Comparison of ENCODE assay signal across 22 mouse cellular contexts in genomic region chr2:66478395-66478794, GRCm38 (mm10). TPM values are rescaled to one million over a fixed set of nuclear protein-coding genes. Genes with fewer than 3 reads are reported as not detected.
"Had no signal": no experiment of that assay in that cellular context is flagged by ENCODE, and none has a peak within 500 bp of the region (broad histone marks: within the 10 kb centered on the region; RNA-seq: fewer than 3 reads in every experiment).

No protein-coding gene starts in this region.

- H3K4me2 ChIP-seq: liver, embryonic 13.5 days; midbrain, embryonic 11.5 days; neural tube, embryonic 12.5 days; neural tube, embryonic 15.5 days had no signal

- H3K36me3 ChIP-seq: liver, embryonic 13.5 days; neural tube, embryonic 12.5 days; neural tube, embryonic 15.5 days had no signal

- DNase-seq: layer of hippocampus, adult 9-11 months; liver, embryonic 13.5 days; lung, adult 2 months; lung, postnatal 14 days; lung, postnatal 4 days; midbrain, embryonic 14.5 days; right cerebral cortex, adult 18-20 months; right cerebral cortex, postnatal 14 days; right cerebral cortex, postnatal 4 days; thymus, adult 2 months; thymus, postnatal 14 days; thymus, postnatal 4 days had no signal

- H3K4me3 ChIP-seq: layer of hippocampus, adult 2 months; liver, embryonic 13.5 days; neural tube, embryonic 12.5 days; neural tube, embryonic 15.5 days had no signal

- H3K4me1 ChIP-seq: liver, embryonic 13.5 days; neural tube, embryonic 12.5 days; neural tube, embryonic 15.5 days had no signal

- H3K27me3 ChIP-seq: liver, embryonic 13.5 days; neural tube, embryonic 12.5 days; neural tube, embryonic 15.5 days had no signal

- H3K27ac ChIP-seq: layer of hippocampus, adult 2 months; liver, embryonic 13.5 days; neural tube, embryonic 12.5 days; neural tube, embryonic 15.5 days; stomach, postnatal 0 days had no signal

- H3K9ac ChIP-seq: liver, embryonic 13.5 days; neural tube, embryonic 12.5 days; neural tube, embryonic 15.5 days had no signal

- H3K9me3 ChIP-seq: liver, embryonic 13.5 days; neural tube, embryonic 12.5 days; neural tube, embryonic 15.5 days had no signal

RNA-seq across cellular contexts. Expression of gene Scn1a, which starts 37.8 kb away (rescaled TPM):
- total RNA-seq: liver, adult 2 months; megakaryocyte progenitor cell, adult 5-6 weeks; megakaryocyte-erythroid progenitor cell, adult 5-6 weeks had no signal
- polyA plus RNA-seq: large intestine, adult 2 months; liver, adult 2 months; liver, embryonic 13.5 days; liver, embryonic 16.5 days had no signal
